Mouse (Mus musculus) heart, embryonic 10.5 days (tissue): ENCODE measurements around the gene Olfr266. TPM values are rescaled to one million over a fixed set of nuclear protein-coding genes. Genes with fewer than 3 reads are reported as not detected.

Experiments
- polyA plus RNA-seq: library from polyadenylated mRNA; unstranded; fragments of >200 nt; fragmentation: Nextera tagmentation; extraction: Ambion mirVana; gene quantifications from 2 replicates; pipeline ENCODE4 v1.2.1, GENCODE M21; 2016

The Olfr266 gene
- polyA plus RNA-seq, 1 experiment from 2014 or later = not detected

Other genes with a start within 250 kb of the Olfr266 start
- gene Lrif1, start 141.3 kb downstream of the Olfr266 start, polyA plus RNA-seq = 11.9 and 12.7 TPM in 2 replicates
- 2.5 and 2.6 TPM in 2 replicates for gene Cd53, start 36.1 kb downstream of the Olfr266 start, polyA plus RNA-seq
- 0.91 and 2.8 TPM in 2 replicates for gene Kcna3, start 209.9 kb upstream of the Olfr266 start, polyA plus RNA-seq